Mouse (Mus musculus): ENCODE measurements at regions not wholly inside any gene's neighbourhood (a gene's known extent, or its start where the extent isn't known, plus 50 kb on each side); places are given as distances from the start of the nearest gene placed in this dataset.
A peak's percentile ranks its signal among the peaks of the same experiment; 100 is the strongest.

DNA sequence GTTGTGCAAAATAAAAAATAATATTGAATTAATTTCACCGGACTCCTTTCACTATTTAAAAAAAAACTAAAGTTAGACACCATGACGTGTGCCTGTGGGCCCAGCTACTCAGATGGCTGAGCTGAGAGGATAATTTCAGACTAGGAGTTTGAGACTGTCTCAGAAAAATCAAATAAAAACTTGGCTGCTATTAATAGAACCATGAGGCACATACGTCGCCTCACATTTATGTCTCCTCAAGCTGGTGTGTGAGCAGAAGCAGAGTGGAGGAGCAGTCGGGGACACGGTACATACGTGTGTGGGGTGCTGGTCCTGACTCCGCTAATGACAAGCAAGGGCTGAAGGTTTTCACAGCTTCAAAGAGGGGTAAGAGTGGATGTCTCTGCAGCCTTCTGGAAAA is 52.8 kb upstream of the Dmrtb1 start:
- DNase-seq (ENCODE audit: low spot score), result no peak

DNA sequence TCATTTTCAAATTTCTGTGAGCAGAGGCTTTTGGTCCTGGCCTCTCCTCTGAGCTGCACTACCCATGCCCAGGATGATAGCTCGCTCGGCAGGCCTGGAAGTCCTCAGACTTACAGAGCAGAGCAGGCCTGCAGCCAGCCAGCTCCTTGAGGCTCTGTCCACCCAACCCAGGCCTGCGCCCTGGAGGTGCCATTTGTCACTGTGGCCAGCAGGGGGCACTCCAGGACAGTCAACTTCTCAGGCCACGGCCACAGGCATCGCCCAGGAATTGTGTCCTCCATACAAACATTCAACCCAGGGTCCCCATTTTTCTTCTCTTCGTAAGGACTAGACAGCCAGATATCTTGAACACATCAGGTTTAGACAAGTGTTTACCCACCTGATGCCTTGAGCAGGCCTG is 53.9 kb upstream of the Dmrtb1 start:
- DNase-seq (ENCODE audit: low spot score), result peak; percentile 89

DNA sequence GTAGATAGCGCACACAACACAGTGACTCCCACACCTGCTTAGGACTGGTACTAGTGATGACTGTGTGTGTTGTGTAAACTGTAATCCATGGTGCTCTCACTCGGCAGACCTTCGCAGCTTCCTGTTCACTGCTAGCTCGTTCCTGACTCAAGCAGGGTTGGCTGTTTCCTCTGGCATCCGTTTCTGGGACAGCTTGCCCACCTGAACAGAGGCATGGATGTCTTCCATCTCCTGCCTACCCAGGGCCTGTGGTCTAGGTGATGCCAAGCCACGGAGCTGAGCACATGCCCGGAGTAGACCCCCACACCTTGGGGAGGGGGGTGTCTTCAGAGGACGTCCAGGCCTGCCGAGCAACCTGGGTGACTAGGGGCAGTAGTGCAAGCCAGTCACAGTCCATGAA is 54.7 kb upstream of the Dmrtb1 start:
- no peak for DNase-seq (ENCODE audit: low spot score)

DNA sequence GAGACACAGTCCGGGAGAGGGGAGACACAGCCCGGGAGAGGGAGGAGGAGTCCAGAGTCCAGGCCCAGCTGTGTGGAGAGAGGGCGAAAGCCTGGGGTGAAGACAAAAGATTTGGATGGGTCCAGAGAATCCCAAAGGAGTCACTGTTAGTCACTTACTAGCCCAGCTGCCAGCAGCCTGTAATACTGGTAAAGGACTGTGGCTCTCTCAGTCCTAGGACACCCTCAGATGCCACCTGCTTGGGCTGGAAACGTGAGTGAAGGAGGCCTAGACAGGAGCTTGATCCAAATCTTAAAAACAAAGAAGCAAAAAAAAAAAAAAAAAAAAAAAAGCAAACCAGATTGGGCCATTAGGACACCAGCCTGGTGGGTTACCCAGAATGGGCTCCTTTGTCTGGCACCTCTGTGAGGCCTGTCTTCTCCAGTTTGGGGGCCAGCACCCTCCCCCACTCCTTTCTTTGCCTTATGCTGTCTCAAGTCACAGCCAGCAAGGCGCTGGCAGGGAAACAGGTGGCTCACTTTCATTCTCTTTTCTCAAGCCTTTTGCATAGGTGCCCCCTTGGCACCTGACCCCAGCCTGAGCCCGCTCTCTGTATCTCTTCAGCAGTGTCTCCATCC is 55.9 kb upstream of the Dmrtb1 start:
- DNase-seq (ENCODE audit: low spot score), result no peak

DNA sequence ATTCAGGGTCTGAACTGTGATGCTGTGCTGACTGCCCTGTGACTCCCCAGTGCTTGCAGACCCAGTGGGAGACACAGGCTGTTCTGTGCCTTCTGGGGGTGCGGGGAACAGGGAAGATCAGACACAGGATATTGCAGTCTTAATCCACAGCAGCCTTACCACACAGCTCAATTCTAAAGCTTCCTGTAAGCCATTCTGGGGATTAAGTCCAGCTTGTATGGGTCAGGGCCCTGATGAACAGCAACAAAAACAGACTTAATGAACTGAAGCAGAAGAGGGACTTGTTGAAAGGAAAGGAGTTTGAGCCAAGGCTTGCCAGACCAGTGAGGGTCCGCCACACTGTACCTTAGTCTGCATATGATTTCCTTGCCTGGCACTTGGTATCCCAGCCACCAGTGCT is 58.4 kb upstream of the Lrp8 start:
- no peak for DNase-seq (ENCODE audit: low spot score)

DNA sequence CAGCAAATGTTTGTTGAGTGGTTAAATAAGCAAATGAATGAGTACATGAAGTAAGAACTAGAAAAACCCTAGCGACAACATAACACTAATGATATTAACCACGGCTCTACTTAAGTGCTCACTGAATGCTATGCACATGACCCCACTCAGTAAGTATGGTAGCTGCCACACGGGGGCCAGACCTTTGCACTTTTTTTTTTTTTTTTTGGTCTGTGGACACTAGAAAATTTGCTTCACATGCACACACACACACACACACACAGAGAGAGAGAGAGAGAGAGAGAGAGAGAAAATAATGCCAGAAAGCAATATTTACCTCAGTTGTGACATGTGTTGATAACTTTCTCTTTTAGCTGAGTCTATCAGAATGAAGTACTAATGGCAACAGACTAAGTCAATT is 55.7 kb upstream of the Lrp8 start:
- no peak for DNase-seq (ENCODE audit: low spot score)

DNA sequence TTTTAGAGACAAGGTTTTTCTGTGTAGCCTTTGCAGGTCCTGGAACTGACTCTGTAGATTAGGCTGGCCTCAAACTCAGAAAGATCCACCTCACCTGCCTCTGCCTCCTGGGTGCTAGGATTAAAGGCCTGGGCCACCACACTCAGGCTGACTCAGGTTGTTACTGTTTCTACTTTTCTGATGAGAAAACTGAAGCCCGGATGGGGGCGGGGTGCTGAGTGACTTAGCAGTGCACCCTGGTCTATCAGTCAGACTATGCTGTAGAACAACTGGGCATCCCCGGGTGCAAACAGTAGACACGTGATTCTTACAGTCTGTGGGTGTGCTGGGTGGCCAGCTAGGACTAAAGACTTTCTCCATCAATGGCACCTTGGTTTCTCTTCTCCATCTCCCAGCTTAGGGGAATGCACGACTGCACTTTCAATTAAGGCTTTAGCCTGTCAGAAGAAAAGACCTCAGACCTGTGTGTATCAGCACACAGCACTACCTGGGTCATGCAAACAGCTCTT is 55.1 kb upstream of the Lrp8 start:
- no peak for DNase-seq (ENCODE audit: low spot score)

DNA sequence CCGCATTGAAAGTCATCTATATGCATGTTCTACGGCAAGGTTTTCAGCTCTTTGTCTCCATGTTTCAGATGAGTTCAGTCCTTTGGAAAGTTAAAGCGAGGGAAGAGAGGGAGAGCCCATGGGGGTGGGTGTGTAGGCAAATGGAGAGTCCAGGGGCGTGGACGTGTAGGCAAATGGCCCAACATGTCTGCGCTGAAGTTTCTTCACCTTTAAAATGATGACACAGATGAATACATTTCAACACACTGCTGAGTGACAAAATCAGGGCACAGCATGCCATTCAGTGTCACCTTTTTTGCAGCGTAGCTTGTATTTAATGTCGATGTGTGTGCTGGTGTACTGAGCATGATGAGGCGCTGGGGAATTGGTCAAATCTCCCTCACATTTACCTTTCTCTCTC is 54.6 kb upstream of the Lrp8 start:
- DNase-seq (ENCODE audit: low spot score), result no peak

DNA sequence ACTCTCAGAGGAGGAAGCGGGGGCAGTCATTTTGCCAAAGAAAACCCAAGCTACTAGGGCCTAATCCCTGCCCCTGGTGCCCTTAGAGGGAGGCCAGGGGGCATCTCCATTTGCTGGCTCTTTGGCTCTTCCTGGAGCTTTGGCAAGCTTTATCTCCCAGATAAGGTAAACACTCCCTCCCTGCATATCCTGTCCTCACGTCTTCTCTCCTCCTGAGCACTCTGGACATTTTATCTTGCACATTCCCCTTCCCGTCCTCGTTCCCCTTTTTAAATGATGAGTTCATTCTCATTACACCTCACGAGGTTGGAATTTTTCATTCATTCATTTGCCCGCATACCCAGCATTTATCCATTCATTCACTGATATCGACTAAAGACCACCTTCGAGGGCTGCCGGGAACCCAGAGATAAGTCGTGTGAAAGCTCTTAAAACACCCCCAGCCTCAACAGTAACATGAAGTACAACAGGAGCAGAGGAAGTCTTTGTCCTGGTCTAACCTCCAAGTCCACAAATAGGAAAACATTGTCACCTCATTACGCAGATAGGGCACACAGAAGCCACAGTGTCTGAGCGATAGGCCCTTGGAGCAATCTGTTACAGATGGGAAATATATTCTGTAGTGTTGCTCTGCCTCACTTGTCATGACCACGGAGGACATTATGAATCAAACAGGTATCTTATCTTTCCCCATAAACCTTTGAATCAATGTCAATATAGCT is 54.0 kb upstream of the Lrp8 start:
- DNase-seq (ENCODE audit: low spot score), result no peak

DNA sequence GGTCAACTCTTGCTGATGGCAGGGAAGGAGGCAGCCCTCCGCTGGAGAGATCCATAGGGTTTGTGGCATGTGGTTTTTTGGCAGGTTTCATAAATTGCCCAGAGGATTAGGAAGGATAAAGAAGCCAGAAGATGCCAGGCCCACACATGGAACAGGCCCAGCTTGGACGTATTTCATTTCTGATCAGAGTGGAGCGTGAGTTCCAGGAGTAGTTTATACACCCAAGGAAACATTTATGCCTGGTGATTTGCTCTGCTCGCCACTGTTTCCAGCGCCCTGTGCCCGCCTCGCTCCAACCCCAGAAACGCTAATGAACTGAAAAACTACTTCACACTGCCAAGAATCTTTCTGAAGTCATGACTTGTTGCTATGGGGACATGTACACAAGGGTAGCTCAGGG is 53.0 kb upstream of the Lrp8 start:
- DNase-seq (ENCODE audit: low spot score), result no peak

DNA sequence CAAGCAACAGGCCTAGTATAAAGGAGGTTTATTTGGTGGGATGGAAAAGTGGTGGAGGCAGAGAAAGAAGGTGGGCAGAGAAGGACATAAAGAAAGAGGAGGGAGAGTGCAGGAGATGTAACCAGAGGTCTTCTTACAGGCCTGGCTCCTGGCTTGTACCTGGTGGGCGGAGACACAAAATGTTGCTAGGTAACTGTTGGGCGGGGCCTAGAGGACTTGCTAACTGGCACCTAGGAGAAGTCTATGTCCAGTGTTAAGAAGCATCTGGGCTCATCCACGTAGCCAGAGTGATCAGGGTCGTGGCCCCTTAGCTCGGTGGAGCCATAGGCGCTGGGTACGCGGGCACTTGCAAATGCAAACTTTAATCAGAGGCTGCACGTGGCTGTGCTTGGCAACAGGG is 52.0 kb upstream of the Lrp8 start:
- no peak for DNase-seq (ENCODE audit: low spot score)
